Mouse (Mus musculus) midbrain, embryonic 13.5 days (tissue): ENCODE results near the gene Mbtd1. TPM values are rescaled to one million over a fixed set of nuclear protein-coding genes. Genes with fewer than 3 reads are reported as not detected.
A peak's percentile ranks its signal among the peaks of the same experiment; 100 is the strongest.

Source experiments
- ATAC-seq: fragments of 200-750 bp; cut with Nextera tagmentation; 2 replicates; pipeline ENCODE4 v1.8.0; 2017; ENCODE audit warnings: mild to moderate bottlenecking, moderate TSS enrichment, moderate library complexity
- H3K27ac ChIP-seq: fragments of 300-500 bp; sonication (generic); 2 replicates; pipeline ENCODE4 v1.5.1; 2015; ENCODE audit warnings: inconsistent platforms, mild to moderate bottlenecking, moderate library complexity
- H3K27me3 ChIP-seq: fragments of 300-500 bp; sonication (generic); 2 replicates; pipeline ENCODE4 v1.6.1; 2015; ENCODE audit warnings: mild to moderate bottlenecking, inconsistent platforms
- H3K36me3 ChIP-seq: fragments of 300-500 bp; sonication (generic); 2 replicates; pipeline ENCODE4 v1.6.1; 2015; ENCODE audit warnings: mild to moderate bottlenecking, inconsistent platforms
- H3K4me1 ChIP-seq: fragments of 300-500 bp; sonication (generic); replicated peaks from 2 replicates; pipeline ENCODE4 v1.6.1; 2015; ENCODE audit warnings: inconsistent platforms
- H3K4me2 ChIP-seq: fragments of 300-500 bp; sonication (generic); replicated peaks from 2 replicates; pipeline ENCODE4 v1.6.1; 2015; ENCODE audit warnings: moderate library complexity, mild to moderate bottlenecking, inconsistent platforms
- H3K4me3 ChIP-seq: fragments of 300-500 bp; sonication (generic); replicated peaks from 2 replicates; pipeline ENCODE4 v1.5.1; 2015; ENCODE audit warnings: mild to moderate bottlenecking, inconsistent platforms
- H3K9ac ChIP-seq: fragments of 300-500 bp; sonication (generic); replicated peaks from 2 replicates; pipeline ENCODE4 v1.6.1; 2015; ENCODE audit warnings: mild to moderate bottlenecking, inconsistent platforms
- H3K9me3 ChIP-seq: fragments of 300-500 bp; sonication (generic); 2 replicates; pipeline ENCODE4 v1.6.1; 2016; ENCODE audit warnings: mild to moderate bottlenecking, inconsistent platforms
- WGBS: fragments of 180-500 bp; shearing (Covaris S2); methylation state at CpG from one replicate; pipeline ENCODE4 v1.1.7; 2015; 5-methylcytosine and 5-hydroxymethylcytosine counted together
- polyA plus RNA-seq: library from polyadenylated mRNA; unstranded; fragments of >200 nt; fragmentation: Nextera tagmentation; extraction: Ambion mirVana; gene quantifications from 2 replicates; pipeline ENCODE4 v1.2.1, GENCODE M21; 2015

Mbtd1 gene
- polyA plus RNA-seq, 1 experiment from 2014 or later: 44.4 TPM

- peak; percentile 94 for ATAC-seq
- WGBS: under 1% methylated on average over 61 of the region's 70 CpGs
- H3K36me3 ChIP-seq: no peaks in the 10 kb centered on the region
Observed at GRCm38 (mm10) chr11:93995720-93996305, 110.2 kb downstream of the Mbtd1 start, which contains the start of gene Spag9. Gene Spag9 (plus strand): TSS chr11:93996091.

More at GRCm38 (mm10) chr11:93995720-93996305, 110.2 kb downstream of the Mbtd1 start, which contains the start of gene Spag9:
- H3K4me3 ChIP-seq: peak within 1 kb of the TSS; percentile 95
- H3K27ac ChIP-seq: peak within 1 kb of the TSS; percentile 94
- peak within 1 kb of the TSS; percentile 91 for H3K9ac ChIP-seq
- peaks cover 43% of the 10 kb centered on the region for H3K4me1 ChIP-seq
- peak within 1 kb of the TSS; percentile 99 for H3K4me2 ChIP-seq
- no peaks in the 10 kb centered on the region for H3K27me3 ChIP-seq
- H3K9me3 ChIP-seq: no peaks in the 10 kb centered on the region

Other genes starting within 250 kb of the Mbtd1 start
- 31.3 and 31.7 TPM in 2 replicates for gene Utp18, start 86 bp upstream of the Mbtd1 start, polyA plus RNA-seq
- gene Nme2, start 70.4 kb downstream of the Mbtd1 start, polyA plus RNA-seq: 63.8 and 79.7 TPM in 2 replicates
- 331 and 360 TPM in 2 replicates for gene Gm20390, start 82.4 kb downstream of the Mbtd1 start, polyA plus RNA-seq
- gene Nme1, start 82.7 kb downstream of the Mbtd1 start, polyA plus RNA-seq: 383 and 407 TPM in 2 replicates
- 108 and 109 TPM in 2 replicates for gene Spag9, start 110.2 kb downstream of the Mbtd1 start, polyA plus RNA-seq